Mouse (Mus musculus) hindbrain, embryonic 15.5 days (tissue): Measurements from ENCODE around the gene Obscn. TPM values are rescaled to one million over a fixed set of nuclear protein-coding genes. Genes with fewer than 3 reads are reported as not detected.
"Not testable (repeated sequence)": the region's sequence is repeated elsewhere in the genome, so short reads cannot be mapped to it uniquely, and the experiment has no call there.

ENCODE experiments used
- ATAC-seq: fragments of 200-750 bp; cut with Nextera tagmentation; 2 replicates; pipeline ENCODE4 v1.8.0; 2017; ENCODE audit warnings: low read depth, moderate number of reproducible peaks, moderate TSS enrichment; ENCODE audit not compliant: low FRiP score
- H3K27ac ChIP-seq: fragments of 300-500 bp; sonication (generic); replicated peaks from 2 replicates; pipeline ENCODE4 v1.5.1; 2015; ENCODE audit warnings: mild to moderate bottlenecking, inconsistent platforms
- H3K27me3 ChIP-seq: fragments of 300-500 bp; sonication (generic); 2 replicates; pipeline ENCODE4 v1.6.1; 2015; ENCODE audit warnings: control low read depth, inconsistent platforms
- H3K36me3 ChIP-seq: fragments of 300-500 bp; sonication (generic); 2 replicates; pipeline ENCODE4 v1.6.1; 2015; ENCODE audit warnings: control low read depth, inconsistent platforms
- H3K4me1 ChIP-seq: fragments of 300-500 bp; sonication (generic); replicated peaks from 2 replicates; pipeline ENCODE4 v1.6.1; 2015; ENCODE audit warnings: control low read depth, inconsistent platforms
- H3K4me2 ChIP-seq: fragments of 300-500 bp; sonication (generic); 2 replicates; pipeline ENCODE4 v1.6.1; 2015; ENCODE audit warnings: moderate library complexity, mild to moderate bottlenecking, inconsistent platforms
- H3K4me3 ChIP-seq: fragments of 300-500 bp; sonication (generic); 2 replicates; pipeline ENCODE4 v1.5.1; 2015; ENCODE audit warnings: mild to moderate bottlenecking, inconsistent platforms
- H3K9ac ChIP-seq: fragments of 300-500 bp; sonication (generic); 2 replicates; pipeline ENCODE4 v1.6.1; 2015; ENCODE audit warnings: inconsistent platforms
- H3K9me3 ChIP-seq: fragments of 300-500 bp; sonication (generic); 2 replicates; pipeline ENCODE4 v1.6.1; 2016; ENCODE audit warnings: control low read depth, inconsistent platforms
- WGBS: fragments of 180-500 bp; shearing (Covaris S2); methylation state at CpG from one replicate; pipeline ENCODE4 v1.1.7; 2015; 5-methylcytosine and 5-hydroxymethylcytosine counted together
- polyA plus RNA-seq: library from polyadenylated mRNA; unstranded; fragments of >200 nt; fragmentation: Nextera tagmentation; extraction: Ambion mirVana; gene quantifications from 2 replicates; pipeline ENCODE4 v1.2.1, GENCODE M21; 2015

Gene Obscn
- polyA plus RNA-seq, 1 experiment from 2014 or later: 0.45 TPM

GRCm38 (mm10) chr11:58954420-58955142 lies 181.6 kb downstream of the Obscn start, which contains the start of the genes Hist3h2a and Trim17:
Hist3h2a (plus strand) TSS chr11:58954685.
Trim17 (plus strand) TSS chr11:58954685.
- peak within 1 kb of the TSS; percentile 80 for H3K4me2 ChIP-seq
- H3K36me3 ChIP-seq: no peaks in the 10 kb centered on the region
- H3K27me3 ChIP-seq: no peaks in the 10 kb centered on the region
- peak; percentile 93 for ATAC-seq
- under 1% methylated on average over 49 of the region's 49 CpGs for WGBS
- H3K4me3 ChIP-seq: peak within 1 kb of the TSS; percentile 76
- no peaks in the 10 kb centered on the region for H3K9me3 ChIP-seq
- peaks cover 59% of the 10 kb centered on the region for H3K4me1 ChIP-seq
- peak within 1 kb of the TSS; percentile 100 for H3K27ac ChIP-seq
- H3K9ac ChIP-seq: peak within 1 kb of the TSS; percentile 92

DNA sequence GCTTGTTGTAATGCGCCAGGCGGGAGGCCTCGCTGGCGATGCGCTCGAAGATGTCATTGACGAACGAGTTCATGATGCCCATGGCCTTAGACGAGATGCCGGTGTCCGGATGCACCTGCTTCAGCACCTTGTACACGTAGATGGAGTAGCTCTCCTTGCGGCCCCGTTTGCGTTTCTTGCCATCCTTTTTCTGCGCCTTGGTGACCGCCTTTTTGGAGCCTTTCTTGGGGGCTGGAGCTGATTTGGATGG lies 182.1 kb downstream of the Obscn start:
- not testable (repeated sequence) for H3K36me3 ChIP-seq, ATAC-seq, H3K27me3 ChIP-seq, H3K9me3 ChIP-seq
- peak overlapping the region; percentile 92 for H3K9ac ChIP-seq
- WGBS: 2% methylated on average over 17 of the region's 17 CpGs
- peak overlapping the region; percentile 76 for H3K4me3 ChIP-seq
- peak overlapping the region; percentile 100 for H3K27ac ChIP-seq
- H3K4me2 ChIP-seq: peak overlapping the region; percentile 80
- H3K4me1 ChIP-seq: peaks cover 54% of the 10 kb centered on the region

DNA sequence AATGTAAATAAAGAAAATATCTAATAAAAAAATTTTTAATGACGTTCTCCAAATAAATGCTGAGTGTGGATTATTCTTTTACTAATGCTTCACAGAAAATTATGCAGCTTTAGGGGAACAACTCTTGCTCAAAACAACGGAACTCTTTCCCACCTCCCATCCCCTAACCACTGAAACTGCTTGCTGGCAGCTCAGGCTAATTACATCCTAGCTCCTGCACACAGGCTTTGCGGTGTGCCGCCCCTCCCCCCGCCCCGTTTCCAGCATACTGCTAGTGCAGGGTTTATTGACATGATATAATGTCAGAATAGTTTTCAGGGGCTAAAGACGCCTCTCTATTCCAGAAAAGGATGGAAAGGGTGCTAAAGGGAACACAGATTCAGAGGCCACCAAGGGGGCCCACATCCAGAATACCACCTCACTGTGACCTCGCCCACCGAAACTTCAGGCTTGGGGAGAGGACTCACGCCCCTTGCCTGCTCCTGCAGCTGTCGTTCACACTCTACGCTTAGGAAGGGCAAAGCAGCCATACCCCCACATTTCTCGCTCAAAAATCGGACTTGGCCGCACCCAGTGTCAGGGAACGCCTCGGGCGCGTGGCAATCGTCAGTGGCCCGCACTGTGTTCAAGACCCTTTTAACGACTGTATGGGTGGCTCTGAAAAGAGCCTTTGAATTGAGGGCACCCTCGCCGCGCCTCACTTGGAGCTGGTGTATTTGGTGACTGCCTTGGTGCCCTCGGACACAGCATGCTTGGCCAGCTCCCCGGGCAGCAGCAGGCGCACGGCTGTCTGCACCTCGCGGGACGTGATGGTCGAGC lies 182.6 kb downstream of the Obscn start:
- Histone ChIP-seq H3K4me1 (peaks cover 49% of the 10 kb centered on the region), H3K4me2 (peak overlapping the region; percentile 80), H3K4me3 (peak overlapping the region; percentile 76), H3K36me3 (no peaks in the 10 kb centered on the region), H3K9me3 (no peaks in the 10 kb centered on the region), H3K9ac (peak overlapping the region; percentile 92), H3K27ac (peak overlapping the region; percentile 100), H3K27me3 (no peaks in the 10 kb centered on the region)
- ATAC-seq: peak; percentile 15; the same call in 1 of the 2 replicates
- WGBS: under 1% methylated on average over 33 of the region's 33 CpGs

- peak overlapping the region; percentile 99 for H3K27ac ChIP-seq
- peak overlapping the region; percentile 88 for H3K9ac ChIP-seq
- no peaks in the 10 kb centered on the region for H3K27me3 ChIP-seq
- ATAC-seq: no peak
- peaks cover 31% of the 10 kb centered on the region for H3K4me1 ChIP-seq
- peak overlapping the region; percentile 51 for H3K4me3 ChIP-seq
- no peaks in the 10 kb centered on the region for H3K9me3 ChIP-seq
- no peaks in the 10 kb centered on the region for H3K36me3 ChIP-seq
- WGBS: 34% methylated on average over 5 of the region's 5 CpGs
- H3K4me2 ChIP-seq: peak overlapping the region; percentile 72
Observed at GRCm38 (mm10) chr11:58951210-58951609, 185.0 kb downstream of the Obscn start.

- peak overlapping the region; percentile 88 for H3K9ac ChIP-seq
- peak overlapping the region; percentile 99 for H3K27ac ChIP-seq
- no peaks in the 10 kb centered on the region for H3K36me3 ChIP-seq
- peak overlapping the region; percentile 72 for H3K4me2 ChIP-seq
- ATAC-seq: peak; percentile 50
- 3% methylated on average over 20 of the region's 20 CpGs for WGBS
- no peaks in the 10 kb centered on the region for H3K9me3 ChIP-seq
- peaks cover 30% of the 10 kb centered on the region for H3K4me1 ChIP-seq
- H3K4me3 ChIP-seq: peak overlapping the region; percentile 51
- H3K27me3 ChIP-seq: no peaks in the 10 kb centered on the region
Observed at GRCm38 (mm10) chr11:58949480-58950431, 186.4 kb downstream of the Obscn start.

- Histone ChIP-seq H3K4me3 (peak within 1 kb of the TSS; percentile 51), H3K27me3 (no peaks in the 10 kb centered on the region), H3K4me1 (peaks cover 30% of the 10 kb centered on the region), H3K9me3 (no peaks in the 10 kb centered on the region), H3K27ac (peak within 1 kb of the TSS; percentile 99), H3K9ac (peak within 1 kb of the TSS; percentile 88), H3K36me3 (no peaks in the 10 kb centered on the region), H3K4me2 (peak within 1 kb of the TSS; percentile 72)
- WGBS: under 1% methylated on average over 46 of the region's 48 CpGs
- ATAC-seq: peak; percentile 93
Observed at GRCm38 (mm10) chr11:58948542-58949479, 187.4 kb downstream of the Obscn start, which contains the start of gene Hist3h2ba. Hist3h2ba (plus strand) TSS chr11:58948920.

DNA sequence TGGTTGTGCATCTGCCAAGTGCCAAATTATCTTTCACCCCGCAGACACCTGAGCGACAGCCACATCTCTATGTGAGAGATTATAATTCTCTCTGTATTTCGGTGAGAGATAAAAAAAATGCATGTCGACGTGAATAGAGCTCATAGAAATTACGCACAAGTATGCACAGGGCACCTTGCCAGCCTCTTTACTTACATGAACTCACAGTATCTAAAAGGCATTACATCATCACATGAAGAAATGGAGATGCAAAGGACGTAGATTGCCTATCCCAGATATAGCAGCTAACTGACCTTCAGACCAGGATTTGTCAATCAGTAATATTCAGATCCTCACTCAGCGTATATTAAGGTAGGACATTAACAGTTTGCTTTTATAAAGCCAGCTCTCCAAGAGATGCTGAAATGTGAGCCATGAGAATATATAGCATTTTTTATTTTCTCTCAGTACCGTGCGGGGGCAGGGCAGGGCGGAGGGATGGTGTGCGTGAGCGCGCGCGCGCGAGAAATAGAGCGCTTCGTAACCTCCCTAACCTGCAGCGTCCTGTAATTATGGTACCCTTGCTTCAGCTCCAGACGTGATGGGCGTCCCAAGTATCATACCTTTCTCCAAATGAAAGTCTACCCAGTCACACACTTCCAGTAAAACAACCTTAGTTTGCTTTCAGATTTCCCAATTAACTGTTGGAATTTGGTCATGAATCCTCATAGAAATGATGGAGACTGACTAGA lies 188.2 kb downstream of the Obscn start:
- peaks cover 28% of the 10 kb centered on the region for H3K4me1 ChIP-seq
- H3K4me3 ChIP-seq: peak overlapping the region; percentile 51
- 6% methylated on average over 23 of the region's 23 CpGs for WGBS
- H3K4me2 ChIP-seq: peak overlapping the region; percentile 72
- H3K27me3 ChIP-seq: no peaks in the 10 kb centered on the region
- no peaks in the 10 kb centered on the region for H3K36me3 ChIP-seq
- peak overlapping the region; percentile 99 for H3K27ac ChIP-seq
- H3K9me3 ChIP-seq: no peaks in the 10 kb centered on the region
- peak; percentile 68 for ATAC-seq
- peak overlapping the region; percentile 72 for H3K9ac ChIP-seq

- H3K9ac ChIP-seq: peak overlapping the region; percentile 72; the same call in 1 of the 2 replicates
- H3K27me3 ChIP-seq: no peaks in the 10 kb centered on the region
- H3K27ac ChIP-seq: peak overlapping the region; percentile 99
- H3K4me3 ChIP-seq: peak overlapping the region; percentile 51
- WGBS: 79% methylated on average over 3 of the region's 3 CpGs
- no peaks in the 10 kb centered on the region for H3K36me3 ChIP-seq
- ATAC-seq: no peak
- peaks cover 24% of the 10 kb centered on the region for H3K4me1 ChIP-seq
- no peaks in the 10 kb centered on the region for H3K9me3 ChIP-seq
- peak overlapping the region; percentile 72 for H3K4me2 ChIP-seq
Observed at GRCm38 (mm10) chr11:58947306-58947705, 188.9 kb downstream of the Obscn start.
